Mouse (Mus musculus): ENCODE results near the gene Slc7a15.

The Slc7a15 gene

GRCm38 (mm10) chr12:8487281-8487680 lies 111.6 kb downstream of the Slc7a15 start:
- in situ Hi-C loops (cut with MboI, MseI): no loop called here

GRCm38 (mm10) chr12:8485247-8485646 lies 113.6 kb downstream of the Slc7a15 start:
- in situ Hi-C loops (cut with MboI, MseI): no loop called here

- in situ Hi-C loops (cut with MboI, MseI): no loop called here
These were observed 116.7 kb downstream of the Slc7a15 start for GRCm38 (mm10) chr12:8482169-8482568.
